Mouse (Mus musculus) heart, embryonic 16.5 days (tissue): ENCODE measurements at regions not wholly inside any gene's neighbourhood (a gene's known extent, or its start where the extent isn't known, plus 50 kb on each side); places are given as distances from the start of the nearest gene placed in this dataset.

Experiments used
- ATAC-seq: fragments of 200-750 bp; cut with Nextera tagmentation; replicated peaks from 2 replicates; pipeline ENCODE4 v1.8.0; 2017; ENCODE audit warnings: moderate number of reproducible peaks; ENCODE audit not compliant: insufficient read depth, low FRiP score; ENCODE audit errors: extremely low read depth
- H3K27ac ChIP-seq: fragments of 300-500 bp; sonication (generic); 2 replicates; pipeline ENCODE4 v1.5.1; 2014; ENCODE audit warnings: mild to moderate bottlenecking, low read length, control low read depth, moderate library complexity
- H3K27me3 ChIP-seq: fragments of 300-500 bp; sonication (generic); 2 replicates; pipeline ENCODE4 v1.6.1; 2014; ENCODE audit warnings: low read length, mixed read lengths; ENCODE audit not compliant: control insufficient read depth, insufficient read depth
- H3K36me3 ChIP-seq: fragments of 300-500 bp; sonication (generic); 2 replicates; pipeline ENCODE4 v1.6.1; 2014; ENCODE audit not compliant: control insufficient read depth, insufficient read depth
- H3K4me1 ChIP-seq: fragments of 300-500 bp; sonication (generic); 2 replicates; pipeline ENCODE4 v1.6.1; 2014; ENCODE audit warnings: low read length, mixed read lengths; ENCODE audit not compliant: control insufficient read depth, insufficient read depth
- H3K4me2 ChIP-seq: fragments of 300-500 bp; sonication (generic); 2 replicates; pipeline ENCODE4 v1.6.1; 2014; ENCODE audit warnings: low read depth, mild to moderate bottlenecking, control low read depth, low read length
- H3K4me3 ChIP-seq: fragments of 300-500 bp; sonication (generic); 2 replicates; pipeline ENCODE4 v1.5.1; 2014; ENCODE audit warnings: mild to moderate bottlenecking, control low read depth, low read length
- H3K9ac ChIP-seq: fragments of 300-500 bp; sonication (generic); 2 replicates; pipeline ENCODE4 v1.6.1; 2014; ENCODE audit warnings: low read length, control low read depth
- H3K9me3 ChIP-seq: fragments of 300-500 bp; sonication (generic); replicated peaks from 2 replicates; pipeline ENCODE4 v1.6.1; 2016; ENCODE audit warnings: low read length; ENCODE audit not compliant: control insufficient read depth
- WGBS: fragments of 180-500 bp; shearing (Covaris S2); extraction: QIAGEN DNeasy Blood & Tissue Kit; methylation state at CpG from one replicate; pipeline ENCODE4 v1.1.7; 2014; 5-methylcytosine and 5-hydroxymethylcytosine counted together

- Histone ChIP-seq H3K27ac (no peak overlapping the region), H3K4me3 (no peak overlapping the region), H3K9me3 (no peaks in the 10 kb centered on the region), H3K4me1 (peaks cover 6% of the 10 kb centered on the region; the same call in 1 of the 2 replicates), H3K9ac (no peak overlapping the region), H3K27me3 (no peaks in the 10 kb centered on the region), H3K36me3 (no peaks in the 10 kb centered on the region), H3K4me2 (no peak overlapping the region)
- WGBS, result 28% methylated on average over 10 of the region's 10 CpGs
- no peak for ATAC-seq
These were observed 246.5 kb upstream of the Irx1 start for GRCm38 (mm10) chr13:72209946-72210456.

DNA sequence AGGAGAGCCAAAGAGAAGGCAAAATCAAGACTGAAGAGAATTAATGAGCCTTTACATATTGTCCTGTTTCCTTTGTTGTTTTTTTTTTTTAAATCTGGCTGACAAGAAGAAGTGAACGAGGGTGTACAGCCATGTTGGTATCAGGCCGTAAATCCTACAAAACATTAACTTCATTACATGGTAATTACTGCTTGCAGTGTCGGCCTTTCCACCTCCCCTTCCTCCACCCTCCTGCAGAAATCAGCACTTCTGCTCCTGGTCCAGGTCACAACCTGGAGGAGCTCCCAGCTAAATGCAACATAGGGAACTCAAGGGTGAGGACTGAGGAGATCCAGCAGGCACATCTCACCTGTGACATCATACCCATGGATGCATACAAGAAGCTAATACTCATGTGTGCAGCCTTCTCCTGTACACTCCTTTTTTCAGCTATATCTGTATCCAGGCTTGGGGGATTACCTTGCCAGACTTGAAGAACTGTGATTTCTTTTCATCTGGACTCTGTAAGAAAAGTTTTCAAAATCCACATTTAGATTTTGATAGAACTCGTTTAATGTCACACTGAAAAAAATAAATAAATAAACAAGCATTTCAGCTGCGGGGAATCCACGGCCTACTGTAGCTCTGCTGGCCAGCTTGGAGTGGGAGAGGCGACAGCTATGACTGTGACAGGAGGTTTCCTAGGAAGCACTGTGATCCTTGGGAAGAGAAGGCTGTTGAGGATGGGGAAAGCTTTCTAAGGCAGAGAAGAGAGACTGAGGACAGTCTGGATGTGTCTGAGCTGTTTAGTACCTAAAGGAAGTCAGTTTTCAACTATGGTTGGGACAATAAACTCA lies 247.2 kb upstream of the Irx1 start:
- WGBS, result 70% methylated on average over 7 of the region's 7 CpGs
- no peaks in the 10 kb centered on the region for H3K36me3 ChIP-seq
- no peaks in the 10 kb centered on the region for H3K9me3 ChIP-seq
- no peak overlapping the region for H3K4me2 ChIP-seq
- no peak overlapping the region for H3K9ac ChIP-seq
- no peaks in the 10 kb centered on the region for H3K27me3 ChIP-seq
- no peak for ATAC-seq
- H3K4me3 ChIP-seq, result no peak overlapping the region
- peaks cover 6% of the 10 kb centered on the region; the same call in 1 of the 2 replicates for H3K4me1 ChIP-seq
- no peak overlapping the region for H3K27ac ChIP-seq

- Histone ChIP-seq H3K27ac (no peak overlapping the region), H3K4me3 (no peak overlapping the region), H3K9me3 (no peaks in the 10 kb centered on the region), H3K4me1 (peaks cover 6% of the 10 kb centered on the region; the same call in 1 of the 2 replicates), H3K4me2 (no peak overlapping the region), H3K27me3 (no peaks in the 10 kb centered on the region), H3K36me3 (no peaks in the 10 kb centered on the region), H3K9ac (no peak overlapping the region)
- ATAC-seq, result no peak
- whole genome bisulfite sequencing, result 89% methylated on average over 4 of the region's 4 CpGs
These were observed 248.2 kb upstream of the Irx1 start for GRCm38 (mm10) chr13:72211716-72212115.

GRCm38 (mm10) chr13:72212747-72213146 lies 249.2 kb upstream of the Irx1 start:
- Histone ChIP-seq H3K9me3 (no peaks in the 10 kb centered on the region), H3K4me1 (peaks cover 6% of the 10 kb centered on the region; the same call in 1 of the 2 replicates), H3K36me3 (no peaks in the 10 kb centered on the region), H3K27ac (no peak overlapping the region), H3K4me2 (no peak overlapping the region), H3K4me3 (no peak overlapping the region), H3K9ac (no peak overlapping the region), H3K27me3 (no peaks in the 10 kb centered on the region)
- 84% methylated on average over 2 of the region's 2 CpGs for WGBS
- no peak for ATAC-seq

GRCm38 (mm10) chr13:72219329-72219728 lies 255.8 kb upstream of the Irx1 start:
- Histone ChIP-seq H3K4me1 (no peaks in the 10 kb centered on the region), H3K9me3 (peaks cover 7% of the 10 kb centered on the region; the same call in 1 of the 2 replicates), H3K27me3 (no peaks in the 10 kb centered on the region), H3K4me3 (no peak overlapping the region), H3K27ac (no peak overlapping the region), H3K36me3 (no peaks in the 10 kb centered on the region), H3K9ac (no peak overlapping the region), H3K4me2 (no peak overlapping the region)
- 89% methylated on average over 2 of the region's 2 CpGs for WGBS
- no peak for ATAC-seq

DNA sequence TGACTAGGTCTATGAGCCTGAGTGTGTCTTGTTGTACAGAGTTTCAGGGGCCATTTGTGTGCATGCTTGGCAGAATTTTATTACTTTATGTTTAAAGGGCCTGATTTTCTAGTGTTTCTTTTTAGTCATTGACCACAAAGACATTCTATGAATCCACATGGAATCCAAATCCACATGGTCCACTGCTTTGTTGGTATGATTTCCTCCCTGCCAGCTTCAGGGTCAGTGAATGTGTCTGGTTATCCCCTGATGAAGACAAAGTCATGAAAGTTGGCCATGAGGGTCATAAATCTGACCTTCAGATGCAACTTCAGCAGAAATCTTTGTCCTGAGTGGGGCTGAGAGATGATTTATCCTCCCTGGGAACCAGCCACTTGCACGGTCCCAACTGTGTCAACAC lies 263.6 kb upstream of the Irx1 start:
- Histone ChIP-seq H3K27me3 (no peaks in the 10 kb centered on the region), H3K36me3 (no peaks in the 10 kb centered on the region), H3K4me2 (no peak overlapping the region), H3K27ac (no peak overlapping the region), H3K9me3 (no peaks in the 10 kb centered on the region), H3K4me3 (no peak overlapping the region), H3K9ac (no peak overlapping the region), H3K4me1 (no peaks in the 10 kb centered on the region)
- no peak for ATAC-seq
- WGBS, result 84% methylated on average over 1 of the region's 1 CpGs

GRCm38 (mm10) chr13:72231032-72231591 lies 267.6 kb upstream of the Irx1 start:
- H3K27me3 ChIP-seq, result no peaks in the 10 kb centered on the region
- no peak overlapping the region for H3K4me3 ChIP-seq
- H3K4me2 ChIP-seq, result no peak overlapping the region
- 77% methylated on average over 4 of the region's 4 CpGs for WGBS
- H3K9me3 ChIP-seq, result no peaks in the 10 kb centered on the region
- ATAC-seq, result no peak
- no peak overlapping the region for H3K9ac ChIP-seq
- no peaks in the 10 kb centered on the region for H3K4me1 ChIP-seq
- H3K36me3 ChIP-seq, result no peaks in the 10 kb centered on the region
- H3K27ac ChIP-seq, result no peak overlapping the region

DNA sequence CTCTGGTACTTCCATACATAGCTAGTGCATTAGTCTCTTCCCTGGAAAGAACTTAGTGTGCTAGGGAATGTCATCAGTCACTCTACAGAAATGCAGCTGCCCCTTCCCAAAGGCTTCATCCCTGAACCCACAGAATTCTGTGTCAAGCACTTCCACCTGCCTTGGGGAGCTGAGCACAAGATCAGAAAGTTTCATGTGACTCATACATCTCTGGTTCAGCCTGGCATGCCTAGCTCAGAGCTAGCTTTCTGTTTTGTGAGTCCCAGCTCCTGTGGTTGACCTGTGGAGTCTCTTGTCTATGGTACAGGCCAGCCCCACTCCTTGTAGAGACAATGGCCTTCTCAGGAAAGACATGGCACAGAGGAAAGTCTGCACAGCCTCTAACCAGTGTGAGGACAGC lies 268.6 kb upstream of the Irx1 start:
- Histone ChIP-seq H3K4me1 (no peaks in the 10 kb centered on the region), H3K9me3 (no peaks in the 10 kb centered on the region), H3K27me3 (no peaks in the 10 kb centered on the region), H3K4me3 (no peak overlapping the region), H3K9ac (no peak overlapping the region), H3K27ac (no peak overlapping the region), H3K36me3 (no peaks in the 10 kb centered on the region), H3K4me2 (no peak overlapping the region)
- ATAC-seq, result no peak

GRCm38 (mm10) chr13:72241919-72242318 lies 278.4 kb upstream of the Irx1 start:
- no peaks in the 10 kb centered on the region for H3K27me3 ChIP-seq
- H3K36me3 ChIP-seq, result no peaks in the 10 kb centered on the region
- 71% methylated on average over 3 of the region's 3 CpGs for WGBS
- H3K9ac ChIP-seq, result no peak overlapping the region
- H3K4me2 ChIP-seq, result no peak overlapping the region
- no peak for ATAC-seq
- H3K27ac ChIP-seq, result no peak overlapping the region
- H3K4me3 ChIP-seq, result no peak overlapping the region
- no peaks in the 10 kb centered on the region for H3K4me1 ChIP-seq
- H3K9me3 ChIP-seq, result no peaks in the 10 kb centered on the region
